Mouse (Mus musculus) macrophage (primary cell): ENCODE results near the gene Gucd1. TPM values are rescaled to one million over a fixed set of nuclear protein-coding genes. Genes with fewer than 3 reads are reported as not detected.

Source experiments
- H3K27ac ChIP-seq: fragments of 350-480 bp; formaldehyde crosslinking; 2 replicates; pipeline ENCODE4 v1.9.0; 2021
- H3K36me3 ChIP-seq: fragments of 350-480 bp; formaldehyde crosslinking; 2 replicates; pipeline ENCODE4 v1.9.0; 2021; ENCODE audit errors: inconsistent target
- H3K4me3 ChIP-seq: fragments of 350-480 bp; formaldehyde crosslinking; 2 replicates; pipeline ENCODE4 v1.9.0; 2021; ENCODE audit errors: inconsistent target
- H3K79me2 ChIP-seq: fragments of 350-480 bp; formaldehyde crosslinking; 2 replicates; pipeline ENCODE4 v1.9.0; 2021; ENCODE audit errors: inconsistent target
- WGBS: methylation state at CpG from one replicate; pipeline ENCODE4 v1.1.7; 2026; ENCODE audit warnings: inconsistent platforms; ENCODE audit not compliant: missing documents; 5-methylcytosine and 5-hydroxymethylcytosine counted together
- polyA plus RNA-seq: library from polyadenylated mRNA; stranded (reverse); fragments of 250-400 nt; gene quantifications from 3 replicates; pipeline ENCODE4 v1.2.4, GENCODE M21; 2018; ENCODE audit warnings: inconsistent platforms

The Gucd1 gene
- polyA plus RNA-seq, 1 experiment from 2014 or later: 11.2 TPM

GRCm38 (mm10) chr10:75301195-75301806, 216.5 kb downstream of the Gucd1 start:
- peaks cover 10% of the 10 kb centered on the region; the same call in 1 of the 2 replicates for H3K36me3 ChIP-seq
- no peaks in the 10 kb centered on the region for H3K79me2 ChIP-seq
- H3K27ac ChIP-seq: no peak overlapping the region
- no peak overlapping the region for H3K4me3 ChIP-seq
- 91% methylated on average over 12 of the region's 12 CpGs for WGBS

Other genes starting within 250 kb of the Gucd1 start
- gene Adora2a, start 201.1 kb downstream of the Gucd1 start, polyA plus RNA-seq: 0.11 to 0.39 TPM (median 0.27 TPM) in 3 replicates
- 0.24 TPM in 1 of 3 replicates, not detected in the others for gene Upb1, start 116.9 kb downstream of the Gucd1 start, polyA plus RNA-seq
- gene Snrpd3, start 421 bp downstream of the Gucd1 start, polyA plus RNA-seq: 45.0 to 207 TPM (median 89.0 TPM) in 3 replicates
- gene Lrrc75b, start 42.4 kb upstream of the Gucd1 start, polyA plus RNA-seq: not detected in 3 replicates
- gene Ggt1, start 43.6 kb upstream of the Gucd1 start, polyA plus RNA-seq: not detected in 3 replicates
- gene Ggt5, start 71.4 kb upstream of the Gucd1 start, polyA plus RNA-seq: 3.4 to 4.1 TPM (median 3.5 TPM) in 3 replicates
- gene Susd2, start 126.0 kb upstream of the Gucd1 start, polyA plus RNA-seq: 0.07 TPM in 1 of 3 replicates, not detected in the others
- gene Cabin1, start 246.4 kb upstream of the Gucd1 start, polyA plus RNA-seq: 19.2 to 42.5 TPM (median 19.8 TPM) in 3 replicates